Mouse (Mus musculus) CH12.LX (cell line): ENCODE results near the gene Psma5. TPM values are rescaled to one million over a fixed set of nuclear protein-coding genes. Genes with fewer than 3 reads are reported as not detected.

Source experiments
- DNase-seq: peaks from one replicate; pipeline ENCODE4 v3.0.0-alpha.2; 2013; ENCODE audit errors: extremely low read depth
- H3K27ac ChIP-seq: 2 replicates; pipeline ENCODE4 v1.5.1; 2012; ENCODE audit warnings: low read depth, mild to moderate bottlenecking, control low read depth, moderate library complexity; ENCODE audit not compliant: insufficient read depth
- H3K27me3 ChIP-seq: replicated peaks from 2 replicates; pipeline ENCODE3; 2012; ENCODE audit warnings: inconsistent platforms
- H3K36me3 ChIP-seq, 2 experiments: replicated peaks in 1 of 2; 2 replicates each; pipeline versions ENCODE3 to v1.6.1; 2012; ENCODE audit warnings: inconsistent platforms in 1 of 2, low read length in 1 of 2, mild to moderate bottlenecking in 1 of 2, mixed read lengths in 1 of 2, moderate library complexity in 1 of 2; ENCODE audit not compliant: control insufficient read depth in 1 of 2, insufficient read depth in 1 of 2
- H3K4me1 ChIP-seq, 2 experiments: 2 replicates each; pipeline ENCODE4 v1.6.1; 2012; ENCODE audit warnings: inconsistent platforms in 1 of 2, moderate library complexity in 1 of 2; ENCODE audit not compliant: insufficient read depth in 2 of 2, control insufficient read depth in 1 of 2
- H3K4me2 ChIP-seq: 2 replicates; pipeline ENCODE4 v1.6.1; 2012; ENCODE audit warnings: low read depth, mild to moderate bottlenecking, control low read depth; ENCODE audit not compliant: poor library complexity, insufficient read depth, severe bottlenecking
- H3K4me3 ChIP-seq, 3 experiments: fragments of 150-350 bp in 1 of 3; sonication (generic) in 1 of 3; replicated peaks in 1 of 3; 2 replicates each; pipeline versions ENCODE3 to v1.5.1; 2011 to 2012; ENCODE audit warnings: low read depth in 2 of 3, low read length in 2 of 3, mild to moderate bottlenecking in 2 of 3, moderate library complexity in 2 of 3, control low read depth in 1 of 3, improper control_type of control experiment in 1 of 3, inconsistent platforms in 1 of 3, mixed read lengths in 1 of 3; ENCODE audit not compliant: poor library complexity in 1 of 3
- H3K79me2 ChIP-seq: replicated peaks from 2 replicates; pipeline ENCODE4 v1.6.1; 2012; ENCODE audit warnings: mild to moderate bottlenecking, moderate library complexity; ENCODE audit not compliant: control insufficient read depth, poor library complexity, insufficient read depth, severe bottlenecking; ENCODE audit errors: extremely low read depth
- H3K9ac ChIP-seq: 2 replicates; pipeline ENCODE4 v1.6.1; 2012; ENCODE audit warnings: low read depth, mild to moderate bottlenecking, control low read depth, moderate library complexity; ENCODE audit not compliant: insufficient read depth
- H3K9me3 ChIP-seq: replicated peaks from 2 replicates; pipeline ENCODE3; 2012; ENCODE audit warnings: low read length, inconsistent platforms, mixed read lengths
- BHLHE40 ChIP-seq: IDR thresholded peaks from 2 replicates; pipeline ENCODE4 v1.6.1; 2011; ENCODE audit warnings: mild to moderate bottlenecking, low read depth, low read length, improper control_type of control experiment
- ELF1 ChIP-seq: IDR thresholded peaks from 2 replicates; pipeline ENCODE4 v1.6.1; 2014; ENCODE audit warnings: low read depth, mild to moderate bottlenecking, inconsistent platforms, low read length, improper control_type of control experiment
- ETS1 ChIP-seq: conservative IDR thresholded peaks from 2 replicates; pipeline ENCODE4 v1.6.1; 2012; ENCODE audit warnings: low read depth, mild to moderate bottlenecking, inconsistent platforms, low read length, improper control_type of control experiment, moderate library complexity
- GABPA ChIP-seq: IDR thresholded peaks from 2 replicates; pipeline ENCODE4 v1.6.1; 2012; ENCODE audit warnings: low read depth, low read length, improper control_type of control experiment, inconsistent platforms; ENCODE audit not compliant: insufficient replicate concordance
- HCFC1 ChIP-seq: IDR thresholded peaks from 2 replicates; pipeline ENCODE4 v1.6.1; 2012; ENCODE audit warnings: low read depth, mild to moderate bottlenecking, inconsistent platforms, low read length, improper control_type of control experiment
- JUN ChIP-seq: IDR thresholded peaks from 2 replicates; pipeline ENCODE4 v1.6.1; 2011; ENCODE audit warnings: low read depth, mild to moderate bottlenecking, low read length, improper control_type of control experiment, moderate library complexity; ENCODE audit not compliant: insufficient read depth
- JUND ChIP-seq: conservative IDR thresholded peaks from 2 replicates; pipeline ENCODE4 v1.6.1; 2011; ENCODE audit warnings: low read depth, low read length, improper control_type of control experiment
- MAZ ChIP-seq: IDR thresholded peaks from 2 replicates; pipeline ENCODE4 v1.6.1; 2012; ENCODE audit warnings: low read depth, mild to moderate bottlenecking, inconsistent platforms, low read length, improper control_type of control experiment, moderate library complexity
- MXI1 ChIP-seq: IDR thresholded peaks from 2 replicates; pipeline ENCODE4 v1.6.1; 2011; ENCODE audit warnings: mild to moderate bottlenecking, low read depth, low read length, improper control_type of control experiment
- MYC ChIP-seq: IDR thresholded peaks from 2 replicates; pipeline ENCODE4 v1.6.1; 2011; ENCODE audit warnings: low read depth, mild to moderate bottlenecking, improper control_type of control experiment, low read length
- POLR2A ChIP-seq: IDR thresholded peaks from 2 replicates; pipeline ENCODE4 v1.6.1; 2011; ENCODE audit warnings: low read depth, mild to moderate bottlenecking, improper control_type of control experiment, low read length
- POLR2AphosphoS2 ChIP-seq: IDR thresholded peaks from 2 replicates; pipeline ENCODE4 v1.6.1; 2011; ENCODE audit warnings: low read depth, low read length, improper control_type of control experiment
- RAD21 ChIP-seq: IDR thresholded peaks from 2 replicates; pipeline ENCODE4 v1.6.1; 2011; ENCODE audit warnings: low read depth, mild to moderate bottlenecking, low read length, improper control_type of control experiment, moderate library complexity
- SMC3 ChIP-seq: IDR thresholded peaks from 2 replicates; pipeline ENCODE4 v1.6.1; 2011; ENCODE audit warnings: low read depth, low read length, improper control_type of control experiment
- TBP ChIP-seq: conservative IDR thresholded peaks from 2 replicates; pipeline ENCODE4 v1.6.1; 2011; ENCODE audit warnings: low read depth, low read length, improper control_type of control experiment
- USF1 ChIP-seq: IDR thresholded peaks from 2 replicates; pipeline ENCODE4 v1.6.1; 2014; ENCODE audit warnings: low read depth, mild to moderate bottlenecking, inconsistent platforms, low read length, improper control_type of control experiment
- USF2 ChIP-seq: conservative IDR thresholded peaks from 2 replicates; pipeline ENCODE4 v1.6.1; 2011; ENCODE audit warnings: low read depth, low read length, improper control_type of control experiment
- ZC3H11A ChIP-seq: IDR thresholded peaks from 2 replicates; pipeline ENCODE4 v1.6.1; 2012; ENCODE audit warnings: low read depth, mild to moderate bottlenecking, inconsistent platforms, low read length, improper control_type of control experiment
- ZMIZ1 ChIP-seq: IDR thresholded peaks from 2 replicates; pipeline ENCODE4 v1.6.1; 2012; ENCODE audit warnings: low read depth, mild to moderate bottlenecking, inconsistent platforms, low read length, improper control_type of control experiment
- ZNF384 ChIP-seq: IDR thresholded peaks from 2 replicates; pipeline ENCODE4 v1.6.1; 2012; ENCODE audit warnings: low read depth, low read length, improper control_type of control experiment, inconsistent platforms
- dilution Hi-C: fragments of 300-500 bp; cut with MboI; formaldehyde crosslinking; loops from 2 replicates; pipeline ENCODE4 v1.14.3; 2020; ENCODE audit warnings: low sequenced_read_pairs; ENCODE audit not compliant: extremely low pct_unique_long_range_greater_than_20kb, extremely low pct_ligation_motif_present
- in situ Hi-C: fragments of 300-500 bp; cut with MboI; formaldehyde crosslinking; loops from 3 replicates; pipeline ENCODE4 v1.14.3; 2019; ENCODE audit warnings: low sequenced_read_pairs, low pct_ligation_motif_present, low pct_unique_long_range_greater_than_20kb, mixed read lengths
- polyA plus RNA-seq: library from polyadenylated mRNA; unstranded; fragments of >175 nt; gene quantifications from 2 replicates; pipeline ENCODE4 v1.2.1, GENCODE M21; 2012; ENCODE audit warnings: low read depth; ENCODE audit not compliant: insufficient read length
- total RNA-seq, 2 experiments: library from RNA; depleted of rRNA; stranded (reverse); fragments of 300-350 nt in 1 of 2; fragments of >200 nt in 1 of 2; gene quantifications; 2 replicates each; pipeline ENCODE4 v1.2.3; 2012 to 2014

The Psma5 gene
- total and polyA plus RNA-seq, 3 experiments = 245 to 341 (median 264) TPM

GRCm38 (mm10) chr3:108297603-108298553 lies 41.2 kb downstream of the Psma5 start:
- Histone ChIP-seq H3K27ac (no peak overlapping the region), H3K36me3 (no peaks in the 10 kb centered on the region), H3K4me2 (no peak overlapping the region), H3K4me1 (peaks cover 0 to 8% of the 10 kb centered on the region in 2 experiments; a peak in 1 of 4 replicates), H3K79me2 (no peaks in the 10 kb centered on the region), H3K27me3 (no peaks in the 10 kb centered on the region), H3K9ac (no peak overlapping the region), H3K9me3 (no peaks in the 10 kb centered on the region), H3K4me3 (no peak overlapping the region)
- DNase-seq = no peak
- dilution Hi-C loops = no loop called here
- no peak for TF ChIP-seq USF2
- TF ChIP-seq ZC3H11A = no peak
- no peak for TF ChIP-seq ZMIZ1
- TF ChIP-seq POLR2AphosphoS2 = no peak
- no peak for TF ChIP-seq HCFC1
- no peak for TF ChIP-seq MXI1
- TF ChIP-seq POLR2A = no peak
- no peak for TF ChIP-seq ELF1
- no peak for TF ChIP-seq ZNF384
- no peak for TF ChIP-seq BHLHE40
- in situ Hi-C loops = no loop called here

GRCm38 (mm10) chr3:108300455-108301030 lies 43.8 kb downstream of the Psma5 start:
- peaks cover 0 to 4% of the 10 kb centered on the region in 2 experiments; a peak in 1 of 4 replicates for H3K4me1 ChIP-seq
- no peak overlapping the region for H3K4me2 ChIP-seq
- H3K27ac ChIP-seq = no peak overlapping the region
- TF ChIP-seq USF2 = no peak
- H3K4me3 ChIP-seq = no peak overlapping the region
- no peaks in the 10 kb centered on the region for H3K36me3 ChIP-seq
- no peak overlapping the region for H3K9ac ChIP-seq
- dilution Hi-C loops = no loop called here
- in situ Hi-C loops = no loop called here
- no peaks in the 10 kb centered on the region for H3K27me3 ChIP-seq
- H3K9me3 ChIP-seq = no peaks in the 10 kb centered on the region
- DNase-seq = no peak
- no peaks in the 10 kb centered on the region for H3K79me2 ChIP-seq

- Histone ChIP-seq H3K27me3 (no peaks in the 10 kb centered on the region), H3K27ac (no peak overlapping the region), H3K9me3 (no peaks in the 10 kb centered on the region), H3K4me1 (no peaks in the 10 kb centered on the region; a peak in 1 of 4 replicates), H3K9ac (no peak overlapping the region)
- in situ Hi-C loops = no loop called here
- DNase-seq = no peak
- TF ChIP-seq ZC3H11A = no peak
- no peak for TF ChIP-seq JUND
- TF ChIP-seq JUN = no peak
- TF ChIP-seq MXI1 = no peak
- no peak for TF ChIP-seq SMC3
- no peak for TF ChIP-seq ETS1
- no peak for TF ChIP-seq RAD21
- no peak for TF ChIP-seq TBP
- TF ChIP-seq USF1 = no peak
- TF ChIP-seq MYC = no peak
- TF ChIP-seq MAZ = no peak
- no peak for TF ChIP-seq ELF1
- TF ChIP-seq GABPA = no peak
- TF ChIP-seq, all 38 proteins: peak for 0
- Histone ChIP-seq H3K36me3 (no peaks in the 10 kb centered on the region), H3K79me2 (no peaks in the 10 kb centered on the region), H3K4me2 (no peak overlapping the region), H3K4me3 (no peak overlapping the region)
- dilution Hi-C loops = no loop called here
Observed at GRCm38 (mm10) chr3:108303683-108304082, 47.0 kb downstream of the Psma5 start.
